Mouse (Mus musculus): Measurements from ENCODE around the gene Themis3.

- no peak for TF ChIP-seq POLR2A (IDR thresholded peaks at IDR 0.05; ENCODE audit: insufficient read depth, low read depth, low read length)
- no peak for TF ChIP-seq CTCF (IDR thresholded peaks at IDR 0.05; ENCODE audit: insufficient read depth, low read depth, low read length)
Observed at GRCm38 (mm10) chr17:66523396-66523795, 71.0 kb downstream of the Themis3 start.

All from olfactory bulb, adult 2 months (tissue).